Mouse (Mus musculus) forebrain, postnatal 0 days (tissue): ENCODE results near the gene Gm37240. TPM values are rescaled to one million over a fixed set of nuclear protein-coding genes. Genes with fewer than 3 reads are reported as not detected.

Experiments
- ATAC-seq: fragments of 200-750 bp; cut with Nextera tagmentation; 2 replicates; pipeline ENCODE4 v1.8.0; 2017; ENCODE audit warnings: mild to moderate bottlenecking, moderate library complexity
- DNase-seq: peaks from one replicate; pipeline ENCODE4 v3.0.0-alpha.2; 2015
- H3K27ac ChIP-seq: fragments of 300-500 bp; sonication (generic); 2 replicates; pipeline ENCODE4 v1.5.1; 2014; ENCODE audit warnings: low read depth, mild to moderate bottlenecking, antibody characterized with exemption, low read length, moderate library complexity, mixed read lengths
- H3K27me3 ChIP-seq: fragments of 300-500 bp; sonication (generic); 2 replicates; pipeline ENCODE4 v1.6.1; 2014; ENCODE audit warnings: mild to moderate bottlenecking, low read length, mixed read lengths; ENCODE audit not compliant: insufficient read depth
- H3K36me3 ChIP-seq: fragments of 300-500 bp; sonication (generic); 2 replicates; pipeline ENCODE4 v1.6.1; 2014; ENCODE audit warnings: mild to moderate bottlenecking, moderate library complexity; ENCODE audit not compliant: insufficient read depth
- H3K4me1 ChIP-seq: fragments of 300-500 bp; sonication (generic); 2 replicates; pipeline ENCODE4 v1.6.1; 2014; ENCODE audit warnings: antibody characterized with exemption; ENCODE audit not compliant: insufficient read depth
- H3K4me2 ChIP-seq: fragments of 300-500 bp; sonication (generic); 2 replicates; pipeline ENCODE4 v1.6.1; 2014; ENCODE audit warnings: low read depth, mild to moderate bottlenecking, moderate library complexity
- H3K4me3 ChIP-seq: fragments of 300-500 bp; sonication (generic); 2 replicates; pipeline ENCODE4 v1.5.1; 2014; ENCODE audit warnings: low read depth, low read length, mixed read lengths
- H3K9ac ChIP-seq: fragments of 300-500 bp; sonication (generic); 2 replicates; pipeline ENCODE4 v1.6.1; 2014; ENCODE audit warnings: mild to moderate bottlenecking
- H3K9me3 ChIP-seq: fragments of 300-500 bp; sonication (generic); 2 replicates; pipeline ENCODE4 v1.6.1; 2016; ENCODE audit warnings: low read length
- CTCF ChIP-seq: sonication (generic); IDR thresholded peaks from 2 replicates; pipeline ENCODE4 v1.5.1; 2016; ENCODE audit warnings: antibody characterized with exemption, control low read depth, low read depth
- WGBS: fragments of 180-500 bp; shearing (Covaris S2); extraction: QIAGEN DNeasy Blood & Tissue Kit; methylation state at CpG from one replicate; pipeline ENCODE4 v1.1.7; 2014; 5-methylcytosine and 5-hydroxymethylcytosine counted together
- polyA plus RNA-seq: library from polyadenylated mRNA; unstranded; fragments of >200 nt; fragmentation: Nextera tagmentation; extraction: Ambion mirVana; gene quantifications from 2 replicates; pipeline ENCODE4 v1.2.1, GENCODE M21; 2015
- total RNA-seq: library from RNA; depleted of rRNA; stranded (reverse); fragments of >200 nt; gene quantifications from 2 replicates; pipeline ENCODE4 v1.2.3, GENCODE M21; 2014

Gm37240 gene
- total and polyA plus RNA-seq, 2 experiments from 2014 or later, result 0.67 to 1.2 TPM

GRCm38 (mm10) chr3:84683788-84684187 lies 1203.5 kb downstream of the Gm37240 start:
- Histone ChIP-seq H3K27ac (no peak overlapping the region), H3K27me3 (no peaks in the 10 kb centered on the region), H3K4me1 (no peaks in the 10 kb centered on the region), H3K36me3 (no peaks in the 10 kb centered on the region), H3K4me2 (no peak overlapping the region), H3K9ac (no peak overlapping the region), H3K9me3 (no peaks in the 10 kb centered on the region), H3K4me3 (no peak overlapping the region)
- TF ChIP-seq CTCF, result no peak
- WGBS, result 96% methylated on average over 6 of the region's 6 CpGs
- no peak for DNase-seq
- no peak for ATAC-seq

DNA sequence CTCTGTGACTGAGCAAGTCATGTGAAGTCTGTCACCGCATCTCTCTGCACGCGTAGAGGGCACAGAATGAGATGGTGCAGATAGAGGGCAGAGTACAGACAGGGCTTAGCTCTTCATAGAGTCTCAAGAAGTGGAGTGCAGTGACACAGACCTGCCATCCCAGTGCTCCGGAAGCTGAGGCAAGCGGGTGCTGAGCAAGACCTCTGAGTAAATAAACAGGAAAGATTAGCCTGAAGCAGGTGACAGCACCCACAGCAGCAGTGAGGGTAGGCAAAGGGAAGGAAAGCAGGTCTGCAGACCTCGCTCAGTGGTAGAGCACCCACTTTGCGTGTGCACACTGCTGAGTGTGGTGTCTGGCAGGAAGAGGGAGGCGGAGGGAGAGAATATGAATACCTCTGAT lies 1205.6 kb downstream of the Gm37240 start:
- no peaks in the 10 kb centered on the region for H3K27me3 ChIP-seq
- no peaks in the 10 kb centered on the region for H3K9me3 ChIP-seq
- H3K4me2 ChIP-seq, result no peak overlapping the region
- TF ChIP-seq CTCF, result no peak
- no peaks in the 10 kb centered on the region for H3K36me3 ChIP-seq
- no peak for DNase-seq
- no peak overlapping the region for H3K9ac ChIP-seq
- no peak for ATAC-seq
- no peaks in the 10 kb centered on the region for H3K4me1 ChIP-seq
- WGBS, result 91% methylated on average over 8 of the region's 8 CpGs
- H3K4me3 ChIP-seq, result no peak overlapping the region
- H3K27ac ChIP-seq, result no peak overlapping the region

DNA sequence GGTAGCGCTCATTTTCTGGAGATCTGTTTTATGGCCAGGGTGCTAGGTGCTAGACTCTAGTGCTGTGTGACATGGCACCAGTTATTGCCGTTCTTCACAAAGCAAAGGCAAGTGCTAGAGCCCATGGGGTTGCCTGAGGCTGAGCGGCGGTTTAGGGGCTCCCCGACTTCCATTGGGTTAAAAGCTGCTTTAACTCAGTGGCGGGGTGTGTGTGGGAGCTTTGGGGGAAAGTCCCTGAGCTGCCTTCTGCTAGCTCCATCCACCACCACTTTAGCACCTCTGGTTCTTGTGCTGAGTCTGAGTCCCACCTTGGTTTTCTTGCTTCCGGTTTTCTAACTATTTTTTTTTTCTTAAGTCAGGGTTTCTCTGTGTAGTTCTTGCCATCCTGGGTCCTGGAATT lies 1207.3 kb downstream of the Gm37240 start:
- H3K27me3 ChIP-seq, result no peaks in the 10 kb centered on the region
- no peak for TF ChIP-seq CTCF
- no peaks in the 10 kb centered on the region for H3K36me3 ChIP-seq
- WGBS, result 93% methylated on average over 7 of the region's 7 CpGs
- no peak overlapping the region for H3K9ac ChIP-seq
- no peak overlapping the region for H3K4me3 ChIP-seq
- ATAC-seq (no peak), DNase-seq (no peak)
- no peaks in the 10 kb centered on the region for H3K9me3 ChIP-seq
- H3K27ac ChIP-seq, result no peak overlapping the region
- H3K4me2 ChIP-seq, result no peak overlapping the region
- H3K4me1 ChIP-seq, result no peaks in the 10 kb centered on the region

- 92% methylated on average over 8 of the region's 8 CpGs for WGBS
- ATAC-seq, result no peak
Observed at GRCm38 (mm10) chr3:84679542-84679941, 1207.8 kb downstream of the Gm37240 start.

GRCm38 (mm10) chr3:84678891-84679290 lies 1208.4 kb downstream of the Gm37240 start:
- Histone ChIP-seq H3K4me2 (no peak overlapping the region), H3K27me3 (no peaks in the 10 kb centered on the region), H3K36me3 (no peaks in the 10 kb centered on the region), H3K4me3 (no peak overlapping the region), H3K27ac (no peak overlapping the region), H3K9me3 (no peaks in the 10 kb centered on the region), H3K9ac (no peak overlapping the region), H3K4me1 (no peaks in the 10 kb centered on the region)
- no peak for ATAC-seq
- 86% methylated on average over 5 of the region's 5 CpGs for WGBS
- TF ChIP-seq CTCF, result no peak
- DNase-seq, result no peak

More at GRCm38 (mm10) chr3:84679542-84679941, 1207.8 kb downstream of the Gm37240 start:
- Histone ChIP-seq H3K27ac (no peak overlapping the region), H3K36me3 (no peaks in the 10 kb centered on the region), H3K4me3 (no peak overlapping the region), H3K4me2 (no peak overlapping the region), H3K9ac (no peak overlapping the region), H3K4me1 (no peaks in the 10 kb centered on the region), H3K27me3 (no peaks in the 10 kb centered on the region), H3K9me3 (no peaks in the 10 kb centered on the region)
- no peak for DNase-seq
- no peak for TF ChIP-seq CTCF

GRCm38 (mm10) chr3:84675710-84676109 lies 1211.6 kb downstream of the Gm37240 start:
- 72% methylated on average over 5 of the region's 5 CpGs for WGBS
- no peak for ATAC-seq

GRCm38 (mm10) chr3:84673552-84673951 lies 1213.8 kb downstream of the Gm37240 start:
- 98% methylated on average over 6 of the region's 6 CpGs for WGBS

More at GRCm38 (mm10) chr3:84675710-84676109, 1211.6 kb downstream of the Gm37240 start:
- TF ChIP-seq CTCF, result no peak
- H3K27me3 ChIP-seq, result no peaks in the 10 kb centered on the region
- no peak overlapping the region for H3K9ac ChIP-seq
- no peaks in the 10 kb centered on the region for H3K9me3 ChIP-seq
- no peak overlapping the region for H3K4me2 ChIP-seq
- no peak overlapping the region for H3K27ac ChIP-seq
- no peak overlapping the region for H3K4me3 ChIP-seq
- no peak for DNase-seq
- H3K4me1 ChIP-seq, result no peaks in the 10 kb centered on the region
- no peaks in the 10 kb centered on the region for H3K36me3 ChIP-seq

More at GRCm38 (mm10) chr3:84673552-84673951, 1213.8 kb downstream of the Gm37240 start:
- Histone ChIP-seq H3K27me3 (no peaks in the 10 kb centered on the region), H3K36me3 (no peaks in the 10 kb centered on the region), H3K9me3 (no peaks in the 10 kb centered on the region), H3K9ac (no peak overlapping the region), H3K4me2 (no peak overlapping the region), H3K27ac (no peak overlapping the region), H3K4me3 (no peak overlapping the region), H3K4me1 (no peaks in the 10 kb centered on the region)
- no peak for TF ChIP-seq CTCF
- DNase-seq (no peak), ATAC-seq (no peak)
